Mouse (Mus musculus): Measurements from ENCODE around the gene Nkiras2. TPM values are rescaled to one million over a fixed set of nuclear protein-coding genes. Genes with fewer than 3 reads are reported as not detected.

Gene Nkiras2
- polyA plus RNA-seq, 1 experiment from 2014 or later: 55.7 TPM

- Histone ChIP-seq H3K4me1 (replicated peaks; ENCODE audit: control insufficient read depth, insufficient read depth, low read length) (no peaks in the 10 kb centered on the region), H3K9me3 (ENCODE audit: control insufficient read depth) (no peaks in the 10 kb centered on the region), H3K4me3 (ENCODE audit: low read depth, low read length) (no peak overlapping the region), H3K27ac (ENCODE audit: low read depth, low read length) (no peak overlapping the region), H3K9ac (ENCODE audit: low read depth, low read length) (no peak overlapping the region), H3K4me2 (replicated peaks; ENCODE audit: low read depth) (no peak overlapping the region), H3K36me3 (ENCODE audit: control insufficient read depth, insufficient read depth) (peaks cover 29% of the 10 kb centered on the region), H3K27me3 (replicated peaks; ENCODE audit: control insufficient read depth, insufficient read depth, low read length) (no peaks in the 10 kb centered on the region)
- no peak for TF ChIP-seq CTCF (IDR thresholded peaks at IDR 0.05; ENCODE audit: low read depth)
- no peak for ATAC-seq
- 81% methylated on average over 8 of the region's 8 CpGs for WGBS
These were observed 15.2 kb upstream of the Nkiras2 start for GRCm38 (mm10) chr11:100603813-100604212.

GRCm38 (mm10) chr11:100604321-100605005, 14.6 kb upstream of the Nkiras2 start:
- Histone ChIP-seq H3K9me3 (ENCODE audit: control insufficient read depth) (no peaks in the 10 kb centered on the region), H3K4me2 (replicated peaks; ENCODE audit: low read depth) (no peak overlapping the region), H3K27me3 (replicated peaks; ENCODE audit: control insufficient read depth, insufficient read depth, low read length) (no peaks in the 10 kb centered on the region), H3K27ac (ENCODE audit: low read depth, low read length) (no peak overlapping the region), H3K4me1 (replicated peaks; ENCODE audit: control insufficient read depth, insufficient read depth, low read length) (no peaks in the 10 kb centered on the region), H3K9ac (ENCODE audit: low read depth, low read length) (no peak overlapping the region), H3K36me3 (ENCODE audit: control insufficient read depth, insufficient read depth) (peaks cover 23% of the 10 kb centered on the region), H3K4me3 (ENCODE audit: low read depth, low read length) (no peak overlapping the region)
- WGBS: 78% methylated on average over 4 of the region's 4 CpGs
- no peak for ATAC-seq
- TF ChIP-seq CTCF (IDR thresholded peaks at IDR 0.05; ENCODE audit: low read depth): no peak

- H3K9me3 ChIP-seq (ENCODE audit: control insufficient read depth): no peaks in the 10 kb centered on the region
- 88% methylated on average over 10 of the region's 10 CpGs for WGBS
- TF ChIP-seq CTCF (IDR thresholded peaks at IDR 0.05; ENCODE audit: low read depth): no peak
- H3K4me1 ChIP-seq (replicated peaks; ENCODE audit: control insufficient read depth, insufficient read depth, low read length): no peaks in the 10 kb centered on the region
- no peak overlapping the region for H3K27ac ChIP-seq (ENCODE audit: low read depth, low read length)
- H3K9ac ChIP-seq (ENCODE audit: low read depth, low read length): no peak overlapping the region
- no peak for ATAC-seq
- H3K36me3 ChIP-seq (ENCODE audit: control insufficient read depth, insufficient read depth): peaks cover 13% of the 10 kb centered on the region; the same call in 1 of the 2 replicates
- H3K27me3 ChIP-seq (replicated peaks; ENCODE audit: control insufficient read depth, insufficient read depth, low read length): no peaks in the 10 kb centered on the region
- H3K4me2 ChIP-seq (replicated peaks; ENCODE audit: low read depth): no peak overlapping the region
- H3K4me3 ChIP-seq (ENCODE audit: low read depth, low read length): no peak overlapping the region
These were observed 13.6 kb upstream of the Nkiras2 start for GRCm38 (mm10) chr11:100605451-100605850.

- no peak overlapping the region for H3K27ac ChIP-seq (ENCODE audit: low read depth, low read length)
- H3K4me1 ChIP-seq (replicated peaks; ENCODE audit: control insufficient read depth, insufficient read depth, low read length): no peaks in the 10 kb centered on the region
- H3K36me3 ChIP-seq (ENCODE audit: control insufficient read depth, insufficient read depth): peaks cover 12% of the 10 kb centered on the region; the same call in 1 of the 2 replicates
- H3K4me2 ChIP-seq (replicated peaks; ENCODE audit: low read depth): no peak overlapping the region
- H3K9me3 ChIP-seq (ENCODE audit: control insufficient read depth): no peaks in the 10 kb centered on the region
- 87% methylated on average over 6 of the region's 6 CpGs for WGBS
- H3K4me3 ChIP-seq (ENCODE audit: low read depth, low read length): no peak overlapping the region
- no peak overlapping the region for H3K9ac ChIP-seq (ENCODE audit: low read depth, low read length)
- H3K27me3 ChIP-seq (replicated peaks; ENCODE audit: control insufficient read depth, insufficient read depth, low read length): no peaks in the 10 kb centered on the region
- no peak for ATAC-seq
- TF ChIP-seq CTCF (IDR thresholded peaks at IDR 0.05; ENCODE audit: low read depth): no peak
These were observed 11.9 kb upstream of the Nkiras2 start for GRCm38 (mm10) chr11:100607121-100607520.

GRCm38 (mm10) chr11:100608796-100609195, 10.2 kb upstream of the Nkiras2 start:
- H3K4me1 ChIP-seq (replicated peaks; ENCODE audit: control insufficient read depth, insufficient read depth, low read length): no peaks in the 10 kb centered on the region
- no peak overlapping the region for H3K4me3 ChIP-seq (ENCODE audit: low read depth, low read length)
- no peak overlapping the region for H3K9ac ChIP-seq (ENCODE audit: low read depth, low read length)
- ATAC-seq: no peak
- no peaks in the 10 kb centered on the region for H3K27me3 ChIP-seq (replicated peaks; ENCODE audit: control insufficient read depth, insufficient read depth, low read length)
- WGBS: 60% methylated on average over 4 of the region's 4 CpGs
- no peak for TF ChIP-seq CTCF (IDR thresholded peaks at IDR 0.05; ENCODE audit: low read depth)
- peaks cover 7% of the 10 kb centered on the region; the same call in 1 of the 2 replicates for H3K36me3 ChIP-seq (ENCODE audit: control insufficient read depth, insufficient read depth)
- no peak overlapping the region for H3K4me2 ChIP-seq (replicated peaks; ENCODE audit: low read depth)
- H3K27ac ChIP-seq (ENCODE audit: low read depth, low read length): no peak overlapping the region
- H3K9me3 ChIP-seq (ENCODE audit: control insufficient read depth): no peaks in the 10 kb centered on the region

GRCm38 (mm10) chr11:100609355-100609996, 9.6 kb upstream of the Nkiras2 start:
- peaks cover 7% of the 10 kb centered on the region; the same call in 1 of the 2 replicates for H3K36me3 ChIP-seq (ENCODE audit: control insufficient read depth, insufficient read depth)
- H3K27me3 ChIP-seq (replicated peaks; ENCODE audit: control insufficient read depth, insufficient read depth, low read length): no peaks in the 10 kb centered on the region
- H3K4me3 ChIP-seq (ENCODE audit: low read depth, low read length): no peak overlapping the region
- no peak overlapping the region for H3K9ac ChIP-seq (ENCODE audit: low read depth, low read length)
- no peak overlapping the region; the same call in 1 of the 2 replicates for H3K27ac ChIP-seq (ENCODE audit: low read depth, low read length)
- no peaks in the 10 kb centered on the region for H3K9me3 ChIP-seq (ENCODE audit: control insufficient read depth)
- no peak for ATAC-seq
- no peak overlapping the region for H3K4me2 ChIP-seq (replicated peaks; ENCODE audit: low read depth)
- no peaks in the 10 kb centered on the region for H3K4me1 ChIP-seq (replicated peaks; ENCODE audit: control insufficient read depth, insufficient read depth, low read length)
- 84% methylated on average over 5 of the region's 5 CpGs for WGBS
- TF ChIP-seq CTCF (IDR thresholded peaks at IDR 0.05; ENCODE audit: low read depth): no peak

Measured in intestine, postnatal 0 days (tissue).